Mouse (Mus musculus): ENCODE measurements around the gene Ceacam1.
"Not testable (repeated sequence)": the region's sequence is repeated elsewhere in the genome, so short reads cannot be mapped to it uniquely, and the experiment has no call there.

The Ceacam1 gene

GRCm38 (mm10) chr7:25477091-25477751 lies at the start of gene Ceacam1:
Gene Ceacam1 (minus strand): TSS chr7:25477603.
- in situ Hi-C loops (cut with MboI, MseI): loop anchor here (5.0 kb wide), 1 partner anchor 55 kb away; no protein-coding TSS in a partner anchor

DNA sequence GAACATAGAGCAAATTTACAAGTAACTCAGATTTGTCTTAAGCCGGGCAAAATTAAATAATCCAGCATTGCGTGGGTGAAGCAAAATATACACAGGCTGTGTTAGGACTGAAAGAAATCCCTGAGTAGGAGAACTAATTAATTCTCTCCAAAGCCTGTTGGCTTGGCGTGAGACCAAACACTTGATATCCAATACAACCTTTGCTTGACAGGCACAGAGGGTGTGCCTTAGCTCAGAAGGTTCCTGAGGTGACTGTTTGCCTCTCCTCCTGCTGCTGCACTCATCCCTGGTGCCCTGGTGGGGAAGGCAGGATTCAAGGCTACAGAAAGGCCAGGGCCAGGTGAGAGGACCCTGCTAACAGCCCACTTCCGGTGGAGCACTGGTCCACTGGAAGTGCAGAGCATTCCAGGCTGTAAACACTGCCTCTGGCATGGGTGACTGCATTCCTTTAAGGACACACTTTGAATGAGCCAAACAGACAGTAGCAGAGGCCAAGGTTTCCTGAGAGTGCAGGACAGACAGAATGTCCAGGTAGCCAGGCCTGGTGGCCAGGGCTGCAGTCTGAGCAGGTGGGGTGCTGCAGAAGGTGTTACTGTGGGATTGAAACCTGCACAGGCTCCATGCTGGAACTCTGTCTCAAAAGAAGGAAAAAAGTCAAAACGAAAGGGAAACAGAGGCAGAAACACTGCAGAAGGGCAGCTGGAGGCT lies 38.8 kb upstream of the Ceacam1 start:
- in situ Hi-C loops (cut with MboI, MseI): loop anchor here (5.0 kb wide), 1 partner anchor 54 kb away; no protein-coding TSS in a partner anchor

DNA sequence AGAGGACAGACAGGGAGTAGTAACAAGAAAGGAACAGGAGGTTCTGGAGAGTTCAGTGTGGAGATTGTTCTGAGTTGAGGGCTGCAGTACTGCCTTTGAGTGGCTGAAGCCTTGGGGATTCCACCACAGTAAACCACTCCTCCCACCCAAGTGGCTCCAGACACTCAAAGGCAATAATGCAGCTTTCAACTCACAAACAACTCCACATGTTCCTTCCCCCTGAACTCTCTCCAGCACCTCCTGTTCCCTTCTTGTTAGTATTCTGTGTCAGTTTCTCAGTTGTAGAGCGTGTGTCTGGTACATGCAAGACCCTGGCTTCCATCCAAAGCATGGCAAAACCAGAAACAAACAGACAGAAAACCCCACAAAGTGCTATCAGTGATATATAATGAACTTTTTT lies 38.3 kb upstream of the Ceacam1 start:
- in situ Hi-C loops (cut with MboI, MseI): loop anchor here (5.0 kb wide), 1 partner anchor 53 kb away; no protein-coding TSS in a partner anchor

GRCm38 (mm10) chr7:25509925-25510324 lies 32.5 kb upstream of the Ceacam1 start:
- in situ Hi-C loops (cut with MboI, MseI): loop anchor here (5.0 kb wide), 1 partner anchor 57 kb away; no protein-coding TSS in a partner anchor

DNA sequence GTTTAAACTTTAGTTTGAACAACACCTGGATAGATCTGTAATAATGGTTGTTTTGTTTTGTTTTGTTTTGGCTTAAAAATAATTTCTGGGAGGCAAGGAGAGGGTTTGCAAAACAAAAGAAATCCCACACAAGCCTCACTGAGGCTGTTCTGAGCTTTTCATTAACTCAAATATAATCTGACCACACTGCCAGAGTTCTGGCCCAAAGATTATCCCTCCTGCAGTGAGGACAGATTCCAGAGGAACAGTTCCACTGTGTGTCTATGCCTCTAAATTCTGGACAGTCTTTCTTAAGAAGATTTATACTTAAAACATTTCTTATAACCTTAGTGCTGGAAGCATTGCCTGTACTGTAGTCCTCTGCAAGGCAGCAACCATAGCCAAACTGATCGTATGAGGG lies 17.2 kb upstream of the Ceacam1 start:
- in situ Hi-C loops (cut with MboI, MseI): loop anchor here (10.0 kb wide), 1 partner anchor 60 kb away; no protein-coding TSS in a partner anchor

DNA sequence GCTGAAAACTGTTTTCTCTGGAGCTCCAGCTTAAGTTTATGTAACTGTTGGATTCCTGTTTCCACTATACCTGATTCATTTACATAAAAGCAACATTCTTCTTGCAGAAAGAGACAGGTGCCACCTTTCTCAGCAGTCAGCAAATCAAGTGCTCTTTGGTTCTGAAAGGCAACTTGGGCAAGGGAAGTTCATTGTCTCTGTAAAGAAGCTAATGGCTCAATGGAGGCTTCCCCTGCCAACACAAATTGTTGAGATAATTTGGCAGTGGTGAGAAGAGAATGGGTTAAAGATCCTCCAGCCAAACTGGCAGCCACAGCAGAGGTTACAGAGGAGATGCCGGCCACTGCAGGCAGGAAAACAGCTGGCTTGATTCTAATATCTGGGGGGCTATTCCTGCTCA lies 13.3 kb upstream of the Ceacam1 start:
- in situ Hi-C loops (cut with MboI, MseI): loop anchor here (10.0 kb wide), 1 partner anchor 64 kb away; no protein-coding TSS in a partner anchor

DNA sequence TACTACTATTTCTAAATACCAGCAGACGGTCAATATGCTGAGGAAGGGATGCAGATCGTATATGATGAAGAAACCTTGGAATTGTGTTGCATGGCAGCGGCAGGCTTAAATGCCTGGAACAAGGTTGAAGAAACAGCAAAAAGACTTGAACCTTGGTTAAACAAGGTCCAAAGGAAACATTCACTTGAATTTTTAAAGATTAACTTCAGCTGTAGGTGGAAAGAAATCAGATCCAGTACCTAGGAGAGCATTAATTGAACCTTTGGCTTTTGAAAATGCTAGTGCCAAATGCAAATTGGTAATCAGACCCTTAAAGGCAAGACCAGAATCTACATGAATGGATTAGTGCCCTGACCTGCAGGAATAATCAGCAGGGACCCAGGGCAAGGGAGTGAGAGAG lies 12.0 kb upstream of the Ceacam1 start:
- in situ Hi-C loops (cut with MboI, MseI): loop anchor here (10.0 kb wide), 1 partner anchor 105 kb away; no protein-coding TSS in a partner anchor

GRCm38 (mm10) chr7:25486186-25486585 lies 8.8 kb upstream of the Ceacam1 start:
- in situ Hi-C loops (cut with MboI, MseI): loop anchor here (10.0 kb wide), 1 partner anchor 109 kb away; no protein-coding TSS in a partner anchor

- in situ Hi-C loops (cut with MboI, MseI): loop anchor here (10.0 kb wide), 1 partner anchor 110 kb away; no protein-coding TSS in a partner anchor
These were observed 7.7 kb upstream of the Ceacam1 start for GRCm38 (mm10) chr7:25485061-25485460.

GRCm38 (mm10) chr7:25483133-25483735 lies 5.8 kb upstream of the Ceacam1 start:
- in situ Hi-C loops (cut with MboI, MseI): loop anchor here (10.0 kb wide), 1 partner anchor 112 kb away; no protein-coding TSS in a partner anchor

DNA sequence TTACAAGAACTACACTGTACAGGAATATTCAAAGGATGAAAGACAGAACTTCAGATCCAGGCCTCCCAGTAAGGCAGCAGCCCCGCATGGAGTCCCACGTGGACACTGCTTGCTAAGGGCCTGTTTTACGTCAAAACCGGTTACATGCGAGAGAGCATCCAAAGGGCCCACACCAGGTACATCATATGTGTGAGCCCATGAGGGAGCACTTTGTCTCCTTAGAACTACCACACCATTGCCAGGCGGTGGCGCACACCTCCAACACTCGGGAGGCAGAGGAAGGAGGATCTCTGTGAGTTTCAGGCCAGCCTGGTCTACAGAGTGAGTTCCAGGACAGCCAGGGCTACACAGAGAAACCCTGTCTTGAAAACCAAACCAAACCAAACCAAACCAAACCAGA lies 3.4 kb upstream of the Ceacam1 start:
- in situ Hi-C loops (cut with MboI, MseI): loop anchor here (10.0 kb wide), 1 partner anchor 114 kb away; no protein-coding TSS in a partner anchor

DNA sequence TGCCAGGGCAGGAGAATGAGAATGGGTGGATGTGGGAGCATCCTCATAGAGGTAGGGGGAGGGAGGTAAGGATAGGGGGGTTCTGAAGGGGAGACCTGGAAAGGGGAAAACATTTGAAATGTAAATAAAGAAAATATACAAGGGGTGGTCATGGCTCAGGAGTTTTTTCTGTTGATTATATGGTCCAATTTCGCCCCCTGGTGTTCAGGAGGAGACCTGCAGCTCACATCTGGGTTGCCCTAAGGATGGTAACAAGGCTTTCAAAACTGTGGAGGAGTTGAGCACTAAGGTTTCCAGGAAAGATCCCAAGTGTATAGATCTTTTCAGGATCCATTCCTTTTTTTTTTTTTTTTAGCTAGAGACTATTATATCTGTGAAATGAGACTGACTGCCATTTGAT lies 2.0 kb upstream of the Ceacam1 start:
- in situ Hi-C loops (cut with MboI, MseI): loop anchor here (5.0 kb wide), 1 partner anchor 57 kb away; no protein-coding TSS in a partner anchor

- in situ Hi-C loops (cut with MboI, MseI): loop anchor here (5.0 kb wide), 1 partner anchor 55 kb away; no protein-coding TSS in a partner anchor
These were observed 320 bp upstream of the Ceacam1 start for GRCm38 (mm10) chr7:25477752-25478093.

DNA sequence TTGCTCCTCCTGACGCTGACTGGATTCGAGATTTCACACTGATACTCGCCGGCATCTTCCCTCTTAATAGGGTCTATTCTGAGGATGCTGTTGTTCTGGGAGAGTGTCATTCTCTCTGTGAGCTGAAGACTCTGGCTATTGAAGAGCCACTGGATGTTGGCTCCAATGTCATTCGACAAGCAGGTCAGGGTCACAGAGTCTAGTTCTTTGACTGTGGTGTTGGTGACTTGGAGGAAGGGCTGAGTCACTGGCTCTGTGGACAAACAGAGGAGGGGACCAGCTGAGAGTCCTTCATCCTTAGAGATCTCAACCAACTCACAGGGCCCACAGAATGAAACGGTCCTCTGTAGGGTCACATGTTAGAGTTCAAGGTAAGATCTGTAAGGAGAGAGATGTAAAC lies 5.6 kb downstream of the Ceacam1 start:
- in situ Hi-C loops (cut with MboI, MseI): loop anchor here (5.0 kb wide), 1 partner anchor 65 kb away; the partner anchor contains the start of gene Ceacam2

GRCm38 (mm10) chr7:25465586-25465985 lies 11.8 kb downstream of the Ceacam1 start:
- in situ Hi-C loops (cut with MboI, MseI): not testable (repeated sequence)

DNA sequence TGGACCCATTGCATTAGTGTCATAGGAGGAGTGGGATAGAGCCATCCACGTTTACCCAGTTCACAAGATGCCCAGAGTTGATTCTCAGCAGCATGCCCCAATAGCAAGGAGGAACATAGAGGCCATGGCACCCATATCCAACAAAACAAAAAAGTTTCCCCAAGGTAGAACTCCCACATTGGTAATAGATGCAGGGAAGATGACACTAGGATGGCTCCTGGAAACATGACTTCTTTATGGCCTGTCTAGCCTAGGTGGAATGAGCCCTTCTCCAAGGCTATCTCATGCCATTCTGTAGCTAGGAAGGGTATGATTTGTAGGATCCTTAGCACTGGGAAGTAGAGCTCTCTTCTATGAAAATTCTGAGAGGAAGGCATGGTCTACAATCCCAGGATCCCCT lies 12.4 kb downstream of the Ceacam1 start:
- in situ Hi-C loops (cut with MboI, MseI): no loop called here

DNA sequence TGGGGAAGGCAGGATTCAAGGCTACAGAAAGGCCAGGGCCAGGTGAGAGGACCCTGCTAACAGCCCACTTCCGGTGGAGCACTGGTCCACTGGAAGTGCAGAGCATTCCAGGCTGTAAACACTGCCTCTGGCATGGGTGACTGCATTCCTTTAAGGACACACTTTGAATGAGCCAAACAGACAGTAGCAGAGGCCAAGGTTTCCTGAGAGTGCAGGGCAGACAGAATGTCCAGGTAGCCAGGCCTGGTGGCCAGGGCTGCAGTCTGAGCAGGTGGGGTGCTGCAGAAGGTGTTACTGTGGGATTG lies 15.4 kb downstream of the Ceacam1 start:
- in situ Hi-C loops (cut with MboI, MseI): loop anchor here (5.0 kb wide), 1 partner anchor 55 kb away; no protein-coding TSS in a partner anchor

DNA sequence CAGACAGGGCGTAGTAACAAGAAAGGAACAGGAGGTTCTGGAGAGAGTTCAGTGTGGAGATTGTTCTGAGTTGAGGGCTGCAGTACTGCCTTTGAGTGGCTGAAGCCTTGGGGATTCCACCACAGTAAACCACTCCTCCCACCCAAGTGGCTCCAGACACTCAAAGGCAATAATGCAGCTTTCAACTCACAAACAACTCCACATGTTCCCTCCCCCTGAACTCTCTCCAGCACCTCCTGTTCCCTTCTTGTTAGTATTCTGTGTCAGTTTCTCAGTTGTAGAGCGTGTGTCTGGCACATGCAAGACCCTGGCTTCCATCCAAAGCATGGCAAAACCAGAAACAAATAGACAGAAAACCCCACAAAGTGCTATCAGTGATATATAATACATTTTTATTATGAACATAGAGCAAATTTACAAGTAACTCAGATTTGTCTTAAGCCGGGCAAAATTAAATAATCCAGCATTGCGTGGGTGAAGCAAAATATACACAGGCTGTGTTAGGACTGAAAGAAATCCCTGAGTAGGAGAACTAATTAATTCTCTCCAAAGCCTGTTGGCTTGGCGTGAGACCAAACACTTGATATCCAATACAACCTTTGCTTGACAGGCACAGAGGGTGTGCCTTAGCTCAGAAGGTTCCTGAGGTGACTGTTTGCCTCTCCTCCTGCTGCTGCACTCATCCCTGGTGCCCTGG lies 15.9 kb downstream of the Ceacam1 start:
- in situ Hi-C loops (cut with MboI, MseI): loop anchor here (5.0 kb wide), 1 partner anchor 56 kb away; no protein-coding TSS in a partner anchor

DNA sequence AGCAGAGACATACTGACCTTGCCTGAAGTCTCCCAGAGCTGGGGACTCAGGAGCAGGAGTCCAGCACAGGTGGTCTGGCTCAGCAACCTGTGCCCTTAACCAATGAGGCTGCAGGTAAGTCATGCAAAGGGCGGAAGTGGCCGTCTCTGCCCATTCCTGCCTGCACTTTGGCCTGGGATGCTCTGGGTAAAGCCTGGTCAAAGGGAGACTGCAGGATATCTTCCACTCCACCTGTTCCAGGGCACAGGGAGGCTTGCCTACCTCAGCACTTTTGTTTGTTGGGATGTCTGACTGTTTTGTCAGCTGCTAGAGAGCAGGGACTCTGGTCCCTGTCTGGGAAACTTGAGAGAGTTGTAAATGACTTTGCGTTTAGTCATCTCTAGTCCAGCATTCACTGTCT lies 25.3 kb downstream of the Ceacam1 start:
- in situ Hi-C loops (cut with MboI, MseI): no loop called here

- in situ Hi-C loops (cut with MboI, MseI): no loop called here
These were observed 27.2 kb downstream of the Ceacam1 start for GRCm38 (mm10) chr7:25449913-25450890.

Measured in T-helper 1 cell (primary cell).